Mouse (Mus musculus) neural tube, embryonic 13.5 days (tissue): ENCODE measurements around the gene Tmem175. TPM values are rescaled to one million over a fixed set of nuclear protein-coding genes. Genes with fewer than 3 reads are reported as not detected.
"Not testable (repeated sequence)": the region's sequence is repeated elsewhere in the genome, so short reads cannot be mapped to it uniquely, and the experiment has no call there.

Experiments
- ATAC-seq: fragments of 200-750 bp; cut with Nextera tagmentation; 2 replicates; pipeline ENCODE4 v1.8.0; 2017; ENCODE audit warnings: low read depth, mild to moderate bottlenecking, moderate TSS enrichment, moderate library complexity
- H3K27ac ChIP-seq: fragments of 300-500 bp; sonication (generic); replicated peaks from 2 replicates; pipeline ENCODE4 v1.5.1; 2015; ENCODE audit warnings: moderate library complexity, mild to moderate bottlenecking, inconsistent platforms
- H3K27me3 ChIP-seq: fragments of 300-500 bp; sonication (generic); 2 replicates; pipeline ENCODE4 v1.6.1; 2015; ENCODE audit warnings: mild to moderate bottlenecking, inconsistent platforms
- H3K36me3 ChIP-seq: fragments of 300-500 bp; sonication (generic); 2 replicates; pipeline ENCODE4 v1.6.1; 2015; ENCODE audit warnings: mild to moderate bottlenecking, inconsistent platforms
- H3K4me1 ChIP-seq: fragments of 300-500 bp; sonication (generic); replicated peaks from 2 replicates; pipeline ENCODE4 v1.6.1; 2015; ENCODE audit warnings: inconsistent platforms
- H3K4me2 ChIP-seq: fragments of 300-500 bp; sonication (generic); 2 replicates; pipeline ENCODE4 v1.6.1; 2015; ENCODE audit warnings: inconsistent platforms, mild to moderate bottlenecking, moderate library complexity
- H3K4me3 ChIP-seq: fragments of 300-500 bp; sonication (generic); 2 replicates; pipeline ENCODE4 v1.5.1; 2015; ENCODE audit warnings: mild to moderate bottlenecking, inconsistent platforms
- H3K9ac ChIP-seq: fragments of 300-500 bp; sonication (generic); 2 replicates; pipeline ENCODE4 v1.6.1; 2015; ENCODE audit warnings: moderate library complexity, mild to moderate bottlenecking, inconsistent platforms
- H3K9me3 ChIP-seq: fragments of 300-500 bp; sonication (generic); 2 replicates; pipeline ENCODE4 v1.6.1; 2016; ENCODE audit warnings: inconsistent platforms
- WGBS: fragments of 180-500 bp; shearing (Covaris S2); methylation state at CpG from one replicate; pipeline ENCODE4 v1.1.7; 2015; 5-methylcytosine and 5-hydroxymethylcytosine counted together
- polyA plus RNA-seq: library from polyadenylated mRNA; unstranded; fragments of >200 nt; fragmentation: Nextera tagmentation; extraction: Ambion mirVana; gene quantifications from 2 replicates; pipeline ENCODE4 v1.2.1, GENCODE M21; 2015

Gene Tmem175
- polyA plus RNA-seq, result 20.4 and 21.0 TPM in 2 replicates

GRCm38 (mm10) chr5:108629634-108630483 is at the start of gene Tmem175, which contains the start of gene Gak:
TSS of gene Tmem175 (plus strand) at chr5:108629770.
TSS of gene Gak (minus strand) at chr5:108629755.
- Histone ChIP-seq H3K9ac (peak within 1 kb of the TSS; percentile 93), H3K27ac (peak within 1 kb of the TSS; percentile 93), H3K36me3 (no peaks in the 10 kb centered on the region), H3K4me2 (peak within 1 kb of the TSS; percentile 96), H3K4me1 (peaks cover 32% of the 10 kb centered on the region), H3K27me3 (no peaks in the 10 kb centered on the region), H3K9me3 (no peaks in the 10 kb centered on the region), H3K4me3 (peak within 1 kb of the TSS; percentile 71)
- under 1% methylated on average over 58 of the region's 58 CpGs for WGBS
- ATAC-seq, result peak; percentile 97

- peaks cover 92% of the 10 kb centered on the region for H3K36me3 ChIP-seq
- no peak overlapping the region for H3K9ac ChIP-seq
- H3K4me2 ChIP-seq, result no peak overlapping the region
- H3K9me3 ChIP-seq, result no peaks in the 10 kb centered on the region
- no peak overlapping the region for H3K4me3 ChIP-seq
- ATAC-seq, result no peak
- no peaks in the 10 kb centered on the region for H3K27me3 ChIP-seq
- H3K4me1 ChIP-seq, result no peaks in the 10 kb centered on the region
- H3K27ac ChIP-seq, result no peak overlapping the region
- WGBS, result 85% methylated on average over 3 of the region's 3 CpGs
Measured at GRCm38 (mm10) chr5:108581361-108581891, 48.1 kb upstream of the Tmem175 start.

GRCm38 (mm10) chr5:108599923-108600322 is 29.6 kb upstream of the Tmem175 start:
- H3K36me3 ChIP-seq, result peaks cover 98% of the 10 kb centered on the region
- WGBS, result 93% methylated on average over 1 of the region's 1 CpGs
- H3K27me3 ChIP-seq, result no peaks in the 10 kb centered on the region
- H3K27ac ChIP-seq, result no peak overlapping the region
- no peaks in the 10 kb centered on the region for H3K9me3 ChIP-seq
- H3K4me3 ChIP-seq, result no peak overlapping the region
- H3K9ac ChIP-seq, result no peak overlapping the region
- no peak overlapping the region for H3K4me2 ChIP-seq
- H3K4me1 ChIP-seq, result no peaks in the 10 kb centered on the region
- no peak for ATAC-seq

- no peak overlapping the region for H3K9ac ChIP-seq
- 95% methylated on average over 9 of the region's 9 CpGs for WGBS
- H3K36me3 ChIP-seq, result peaks cover 98% of the 10 kb centered on the region
- no peak overlapping the region for H3K4me2 ChIP-seq
- no peaks in the 10 kb centered on the region for H3K9me3 ChIP-seq
- no peaks in the 10 kb centered on the region for H3K4me1 ChIP-seq
- ATAC-seq, result no peak
- H3K27ac ChIP-seq, result no peak overlapping the region
- no peaks in the 10 kb centered on the region for H3K27me3 ChIP-seq
- H3K4me3 ChIP-seq, result no peak overlapping the region
Measured at GRCm38 (mm10) chr5:108602537-108602936, 27.0 kb upstream of the Tmem175 start.

GRCm38 (mm10) chr5:108610426-108610825 is 19.1 kb upstream of the Tmem175 start:
- no peak overlapping the region for H3K27ac ChIP-seq
- H3K9me3 ChIP-seq, result no peaks in the 10 kb centered on the region
- H3K4me1 ChIP-seq, result no peaks in the 10 kb centered on the region
- WGBS, result 97% methylated on average over 1 of the region's 1 CpGs
- H3K36me3 ChIP-seq, result peaks cover 95% of the 10 kb centered on the region
- no peak for ATAC-seq
- no peak overlapping the region for H3K9ac ChIP-seq
- H3K27me3 ChIP-seq, result no peaks in the 10 kb centered on the region
- H3K4me3 ChIP-seq, result no peak overlapping the region
- no peak overlapping the region for H3K4me2 ChIP-seq

- WGBS, result 88% methylated on average over 2 of the region's 2 CpGs
- H3K27me3 ChIP-seq, result no peaks in the 10 kb centered on the region
- H3K9ac ChIP-seq, result no peak overlapping the region
- H3K4me2 ChIP-seq, result no peak overlapping the region
- no peak overlapping the region for H3K27ac ChIP-seq
- no peak for ATAC-seq
- H3K4me1 ChIP-seq, result peaks cover 3% of the 10 kb centered on the region; the same call in 1 of the 2 replicates
- no peak overlapping the region for H3K4me3 ChIP-seq
- peaks cover 59% of the 10 kb centered on the region for H3K36me3 ChIP-seq
- no peaks in the 10 kb centered on the region for H3K9me3 ChIP-seq
Measured at GRCm38 (mm10) chr5:108621870-108622269, 7.7 kb upstream of the Tmem175 start.

GRCm38 (mm10) chr5:108626050-108626660 is 3.4 kb upstream of the Tmem175 start:
- no peak for ATAC-seq
- peaks cover 32% of the 10 kb centered on the region for H3K4me1 ChIP-seq

GRCm38 (mm10) chr5:108628891-108629633 is 508 bp upstream of the Tmem175 start:
- peak overlapping the region; percentile 96 for H3K4me2 ChIP-seq
- peaks cover 32% of the 10 kb centered on the region for H3K4me1 ChIP-seq
- H3K27ac ChIP-seq, result peak overlapping the region; percentile 93
- H3K27me3 ChIP-seq, result no peaks in the 10 kb centered on the region
- peak overlapping the region; percentile 71 for H3K4me3 ChIP-seq
- ATAC-seq, result peak; percentile 90
- peak overlapping the region; percentile 93 for H3K9ac ChIP-seq
- H3K36me3 ChIP-seq, result peaks cover 6% of the 10 kb centered on the region
- 1% methylated on average over 32 of the region's 32 CpGs for WGBS
- H3K9me3 ChIP-seq, result no peaks in the 10 kb centered on the region

More at GRCm38 (mm10) chr5:108626050-108626660, 3.4 kb upstream of the Tmem175 start:
- H3K36me3 ChIP-seq, result peaks cover 34% of the 10 kb centered on the region
- no peak overlapping the region for H3K4me3 ChIP-seq
- no peak overlapping the region for H3K9ac ChIP-seq
- H3K9me3 ChIP-seq, result no peaks in the 10 kb centered on the region
- WGBS, result 87% methylated on average over 4 of the region's 4 CpGs
- no peak overlapping the region for H3K4me2 ChIP-seq
- H3K27me3 ChIP-seq, result no peaks in the 10 kb centered on the region
- no peak overlapping the region for H3K27ac ChIP-seq

GRCm38 (mm10) chr5:108633676-108634075 is 4.1 kb downstream of the Tmem175 start:
- Histone ChIP-seq H3K4me1 (peaks cover 11% of the 10 kb centered on the region), H3K4me3 (no peak overlapping the region), H3K27ac (no peak overlapping the region), H3K9me3 (no peaks in the 10 kb centered on the region), H3K4me2 (no peak overlapping the region), H3K9ac (no peak overlapping the region), H3K27me3 (no peaks in the 10 kb centered on the region), H3K36me3 (peaks cover 6% of the 10 kb centered on the region; the same call in 1 of the 2 replicates)
- no peak for ATAC-seq
- 78% methylated on average over 4 of the region's 4 CpGs for WGBS

- H3K27ac ChIP-seq, H3K36me3 ChIP-seq, ATAC-seq, H3K4me2 ChIP-seq, H3K9me3 ChIP-seq, H3K4me1 ChIP-seq, H3K4me3 ChIP-seq, H3K9ac ChIP-seq, H3K27me3 ChIP-seq: not testable (repeated sequence)
- 85% methylated on average over 2 of the region's 3 CpGs for WGBS
Measured at GRCm38 (mm10) chr5:108634088-108634487, 4.5 kb downstream of the Tmem175 start.

- H3K4me2 ChIP-seq, result no peak overlapping the region
- WGBS, result 79% methylated on average over 4 of the region's 4 CpGs
- H3K9ac ChIP-seq, result no peak overlapping the region
- H3K9me3 ChIP-seq, result no peaks in the 10 kb centered on the region
- no peak overlapping the region for H3K4me3 ChIP-seq
- no peak for ATAC-seq
- no peaks in the 10 kb centered on the region for H3K4me1 ChIP-seq
- peaks cover 11% of the 10 kb centered on the region for H3K36me3 ChIP-seq
- H3K27ac ChIP-seq, result no peak overlapping the region
- H3K27me3 ChIP-seq, result no peaks in the 10 kb centered on the region
Measured at GRCm38 (mm10) chr5:108636172-108636571, 6.6 kb downstream of the Tmem175 start.
